Mouse (Mus musculus): ENCODE data around the gene Megf6.

DNA sequence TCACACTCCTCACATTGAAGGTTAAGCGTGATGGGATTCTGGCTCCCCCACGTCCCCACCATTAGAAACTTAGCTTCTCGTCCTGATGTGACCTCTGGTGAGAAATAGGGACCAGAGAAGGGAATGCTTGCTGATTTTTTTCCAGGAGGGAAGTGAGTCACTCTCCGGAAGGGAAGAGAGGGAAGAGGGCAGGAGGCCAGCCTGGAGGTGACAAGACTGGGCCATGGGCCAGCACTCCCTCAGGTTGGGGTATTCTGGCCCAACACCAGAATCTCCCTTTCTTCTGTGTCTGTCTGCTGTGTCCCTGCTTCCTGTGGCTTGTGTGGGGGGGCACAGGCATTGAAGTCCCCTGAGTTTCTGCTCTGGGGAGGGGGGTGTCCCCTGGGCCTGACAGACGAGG, 13.0 kb downstream of the Megf6 start:
- no peak for TF ChIP-seq POLR2A (IDR thresholded peaks at IDR 0.05; ENCODE audit: insufficient read depth, low read length)
- TF ChIP-seq CTCF (IDR thresholded peaks at IDR 0.05; ENCODE audit: low read depth, low read length): no peak
- TF ChIP-seq EP300 (IDR thresholded peaks at IDR 0.05; ENCODE audit: insufficient read depth, low read depth, low read length): no peak
